Mouse (Mus musculus) kidney, adult 2 months (tissue): ENCODE measurements around the gene Ifitm10.

Experiments used
- CTCF ChIP-seq: fragments of 200-500 bp; conservative IDR thresholded peaks from 2 replicates; pipeline ENCODE4 v1.5.1; 2011; ENCODE audit warnings: low read depth, mild to moderate bottlenecking, control low read depth, low read length, moderate library complexity, mixed read lengths; ENCODE audit not compliant: insufficient read depth, insufficient read length
- POLR2A ChIP-seq: fragments of 200-500 bp; IDR thresholded peaks from one replicate; pipeline ENCODE4 v1.6.1; 2011; ENCODE audit warnings: low read depth, low read length, control low read depth

DNA sequence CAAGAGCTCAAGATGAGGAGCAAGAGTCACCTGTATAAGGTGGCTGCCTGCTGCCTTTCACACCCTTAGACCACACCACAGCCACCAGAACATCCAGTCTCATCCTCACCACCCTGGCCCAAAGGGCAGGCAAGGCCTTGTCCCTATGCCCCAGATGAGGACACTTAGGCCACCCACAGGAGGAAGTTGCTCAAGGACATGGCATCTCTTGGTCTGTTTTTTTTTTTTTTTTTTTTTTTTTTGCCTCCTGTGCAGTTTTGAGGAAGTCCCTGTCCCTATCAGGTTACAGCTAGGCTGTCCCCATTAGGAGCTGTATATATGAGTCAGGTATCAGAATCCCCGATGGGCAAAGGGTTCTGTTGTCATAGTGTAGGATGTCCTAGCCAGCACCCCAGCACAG is 25.7 kb upstream of the Ifitm10 start:
- no peak for TF ChIP-seq CTCF
- TF ChIP-seq POLR2A: no peak
